Mouse (Mus musculus): Measurements from ENCODE around the gene Nfib. TPM values are rescaled to one million over a fixed set of nuclear protein-coding genes. Genes with fewer than 3 reads are reported as not detected.

Gene Nfib
- polyA plus RNA-seq, 1 experiment from 2014 or later = 31.8 TPM

GRCm38 (mm10) chr4:82325409-82326139 lies 380.0 kb downstream of the Nfib start:
- H3K36me3 ChIP-seq (ENCODE audit: control insufficient read depth, insufficient read depth, low read length) = 0 out of 2 replicates have a peak, but pooled peaks cover 4% of the 10 kb centered on the region
- no peak overlapping the region for H3K4me3 ChIP-seq (ENCODE audit: low read depth, low read length)
- no peak overlapping the region for H3K4me2 ChIP-seq (ENCODE audit: low read depth, severe bottlenecking)
- no peaks in the 10 kb centered on the region for H3K27me3 ChIP-seq (ENCODE audit: control insufficient read depth, insufficient read depth, low read length)
- H3K9ac ChIP-seq (ENCODE audit: low read length) = no peak overlapping the region
- H3K4me1 ChIP-seq (ENCODE audit: control insufficient read depth, insufficient read depth, low read length) = no peaks in the 10 kb centered on the region
- WGBS = 71% methylated on average over 6 of the region's 6 CpGs
- ATAC-seq (ENCODE audit: insufficient number of reproducible peaks, low FRiP score, low TSS enrichment, low read depth) (no peak), DNase-seq (ENCODE audit: low spot score) (no peak)
- H3K9me3 ChIP-seq (ENCODE audit: control insufficient read depth, low read length) = no peaks in the 10 kb centered on the region
- H3K27ac ChIP-seq (replicated peaks; ENCODE audit: low read depth, low read length) = no peak overlapping the region

GRCm38 (mm10) chr4:82324977-82325376 lies 380.6 kb downstream of the Nfib start:
- no peak overlapping the region for H3K4me2 ChIP-seq (ENCODE audit: low read depth, severe bottlenecking)
- H3K36me3 ChIP-seq (ENCODE audit: control insufficient read depth, insufficient read depth, low read length) = 0 out of 2 replicates have a peak, but pooled peaks cover 4% of the 10 kb centered on the region
- no peak overlapping the region for H3K4me3 ChIP-seq (ENCODE audit: low read depth, low read length)
- no peak for ATAC-seq (ENCODE audit: insufficient number of reproducible peaks, low FRiP score, low TSS enrichment, low read depth)
- H3K27me3 ChIP-seq (ENCODE audit: control insufficient read depth, insufficient read depth, low read length) = no peaks in the 10 kb centered on the region
- no peak for DNase-seq (ENCODE audit: low spot score)
- no peaks in the 10 kb centered on the region for H3K4me1 ChIP-seq (ENCODE audit: control insufficient read depth, insufficient read depth, low read length)
- no peak overlapping the region for H3K27ac ChIP-seq (replicated peaks; ENCODE audit: low read depth, low read length)
- no peaks in the 10 kb centered on the region for H3K9me3 ChIP-seq (ENCODE audit: control insufficient read depth, low read length)
- H3K9ac ChIP-seq (ENCODE audit: low read length) = no peak overlapping the region
- WGBS = 82% methylated on average over 3 of the region's 3 CpGs

GRCm38 (mm10) chr4:82321008-82321407 lies 384.5 kb downstream of the Nfib start:
- no peak overlapping the region for H3K27ac ChIP-seq (replicated peaks; ENCODE audit: low read depth, low read length)
- H3K4me1 ChIP-seq (ENCODE audit: control insufficient read depth, insufficient read depth, low read length) = peaks cover 5% of the 10 kb centered on the region; the same call in 1 of the 2 replicates
- H3K9ac ChIP-seq (ENCODE audit: low read length) = no peak overlapping the region
- ATAC-seq (ENCODE audit: insufficient number of reproducible peaks, low FRiP score, low TSS enrichment, low read depth) = no peak
- 0 out of 2 replicates have a peak, but pooled peaks cover 2% of the 10 kb centered on the region for H3K36me3 ChIP-seq (ENCODE audit: control insufficient read depth, insufficient read depth, low read length)
- H3K27me3 ChIP-seq (ENCODE audit: control insufficient read depth, insufficient read depth, low read length) = no peaks in the 10 kb centered on the region
- H3K4me2 ChIP-seq (ENCODE audit: low read depth, severe bottlenecking) = no peak overlapping the region
- no peak overlapping the region for H3K4me3 ChIP-seq (ENCODE audit: low read depth, low read length)
- DNase-seq (ENCODE audit: low spot score) = no peak
- H3K9me3 ChIP-seq (ENCODE audit: control insufficient read depth, low read length) = no peaks in the 10 kb centered on the region
- 65% methylated on average over 4 of the region's 4 CpGs for WGBS

- no peaks in the 10 kb centered on the region for H3K27me3 ChIP-seq (ENCODE audit: control insufficient read depth, insufficient read depth, low read length)
- no peaks in the 10 kb centered on the region for H3K9me3 ChIP-seq (ENCODE audit: control insufficient read depth, low read length)
- no peak overlapping the region for H3K4me2 ChIP-seq (ENCODE audit: low read depth, severe bottlenecking)
- WGBS = 74% methylated on average over 7 of the region's 7 CpGs
- peaks cover 5% of the 10 kb centered on the region; the same call in 1 of the 2 replicates for H3K4me1 ChIP-seq (ENCODE audit: control insufficient read depth, insufficient read depth, low read length)
- no peak overlapping the region; the same call in 1 of the 2 replicates for H3K27ac ChIP-seq (replicated peaks; ENCODE audit: low read depth, low read length)
- DNase-seq (ENCODE audit: low spot score) (no peak), ATAC-seq (ENCODE audit: insufficient number of reproducible peaks, low FRiP score, low TSS enrichment, low read depth) (no peak)
- no peak overlapping the region for H3K4me3 ChIP-seq (ENCODE audit: low read depth, low read length)
- H3K36me3 ChIP-seq (ENCODE audit: control insufficient read depth, insufficient read depth, low read length) = no peaks in the 10 kb centered on the region
- H3K9ac ChIP-seq (ENCODE audit: low read length) = no peak overlapping the region
Measured at GRCm38 (mm10) chr4:82319388-82319787, 386.2 kb downstream of the Nfib start.

GRCm38 (mm10) chr4:82316168-82316567 lies 389.4 kb downstream of the Nfib start:
- no peak overlapping the region for H3K27ac ChIP-seq (replicated peaks; ENCODE audit: low read depth, low read length)
- no peak for ATAC-seq (ENCODE audit: insufficient number of reproducible peaks, low FRiP score, low TSS enrichment, low read depth)
- WGBS = 83% methylated on average over 6 of the region's 6 CpGs

GRCm38 (mm10) chr4:82315710-82316109 lies 389.8 kb downstream of the Nfib start:
- 88% methylated on average over 2 of the region's 2 CpGs for WGBS
- H3K4me3 ChIP-seq (ENCODE audit: low read depth, low read length) = no peak overlapping the region
- DNase-seq (ENCODE audit: low spot score) (no peak), ATAC-seq (ENCODE audit: insufficient number of reproducible peaks, low FRiP score, low TSS enrichment, low read depth) (no peak)
- H3K4me1 ChIP-seq (ENCODE audit: control insufficient read depth, insufficient read depth, low read length) = peaks cover 9% of the 10 kb centered on the region; the same call in 1 of the 2 replicates
- no peak overlapping the region for H3K9ac ChIP-seq (ENCODE audit: low read length)
- H3K9me3 ChIP-seq (ENCODE audit: control insufficient read depth, low read length) = no peaks in the 10 kb centered on the region
- H3K27ac ChIP-seq (replicated peaks; ENCODE audit: low read depth, low read length) = no peak overlapping the region
- H3K27me3 ChIP-seq (ENCODE audit: control insufficient read depth, insufficient read depth, low read length) = no peaks in the 10 kb centered on the region
- no peaks in the 10 kb centered on the region for H3K36me3 ChIP-seq (ENCODE audit: control insufficient read depth, insufficient read depth, low read length)
- H3K4me2 ChIP-seq (ENCODE audit: low read depth, severe bottlenecking) = no peak overlapping the region

More at GRCm38 (mm10) chr4:82316168-82316567, 389.4 kb downstream of the Nfib start:
- H3K4me2 ChIP-seq (ENCODE audit: low read depth, severe bottlenecking) = no peak overlapping the region
- no peak for DNase-seq (ENCODE audit: low spot score)
- no peaks in the 10 kb centered on the region for H3K27me3 ChIP-seq (ENCODE audit: control insufficient read depth, insufficient read depth, low read length)
- H3K9me3 ChIP-seq (ENCODE audit: control insufficient read depth, low read length) = no peaks in the 10 kb centered on the region
- peaks cover 9% of the 10 kb centered on the region; the same call in 1 of the 2 replicates for H3K4me1 ChIP-seq (ENCODE audit: control insufficient read depth, insufficient read depth, low read length)
- no peak overlapping the region for H3K4me3 ChIP-seq (ENCODE audit: low read depth, low read length)
- H3K9ac ChIP-seq (ENCODE audit: low read length) = no peak overlapping the region
- no peaks in the 10 kb centered on the region for H3K36me3 ChIP-seq (ENCODE audit: control insufficient read depth, insufficient read depth, low read length)

- H3K4me1 ChIP-seq (ENCODE audit: control insufficient read depth, insufficient read depth, low read length) = peaks cover 4% of the 10 kb centered on the region; the same call in 1 of the 2 replicates
- no peak for DNase-seq (ENCODE audit: low spot score)
- H3K4me2 ChIP-seq (ENCODE audit: low read depth, severe bottlenecking) = no peak overlapping the region
- H3K9me3 ChIP-seq (ENCODE audit: control insufficient read depth, low read length) = no peaks in the 10 kb centered on the region
- no peaks in the 10 kb centered on the region for H3K27me3 ChIP-seq (ENCODE audit: control insufficient read depth, insufficient read depth, low read length)
- no peak overlapping the region for H3K27ac ChIP-seq (replicated peaks; ENCODE audit: low read depth, low read length)
- no peak for ATAC-seq (ENCODE audit: insufficient number of reproducible peaks, low FRiP score, low TSS enrichment, low read depth)
- whole genome bisulfite sequencing = 47% methylated on average over 11 of the region's 11 CpGs
- H3K9ac ChIP-seq (ENCODE audit: low read length) = no peak overlapping the region
- H3K36me3 ChIP-seq (ENCODE audit: control insufficient read depth, insufficient read depth, low read length) = no peaks in the 10 kb centered on the region
- H3K4me3 ChIP-seq (ENCODE audit: low read depth, low read length) = no peak overlapping the region
Measured at GRCm38 (mm10) chr4:82310924-82311734, 394.4 kb downstream of the Nfib start.

GRCm38 (mm10) chr4:82306045-82306444 lies 399.5 kb downstream of the Nfib start:
- ATAC-seq (ENCODE audit: insufficient number of reproducible peaks, low FRiP score, low TSS enrichment, low read depth) (no peak), DNase-seq (ENCODE audit: low spot score) (no peak)
- 66% methylated on average over 6 of the region's 6 CpGs for WGBS
- Histone ChIP-seq H3K36me3 (ENCODE audit: control insufficient read depth, insufficient read depth, low read length) (no peaks in the 10 kb centered on the region), H3K27me3 (ENCODE audit: control insufficient read depth, insufficient read depth, low read length) (no peaks in the 10 kb centered on the region), H3K4me2 (ENCODE audit: low read depth, severe bottlenecking) (no peak overlapping the region), H3K4me3 (ENCODE audit: low read depth, low read length) (no peak overlapping the region), H3K9ac (ENCODE audit: low read length) (no peak overlapping the region), H3K4me1 (ENCODE audit: control insufficient read depth, insufficient read depth, low read length) (peaks cover 12% of the 10 kb centered on the region), H3K27ac (replicated peaks; ENCODE audit: low read depth, low read length) (no peak overlapping the region), H3K9me3 (ENCODE audit: control insufficient read depth, low read length) (no peaks in the 10 kb centered on the region)

All from limb, embryonic 11.5 days (tissue).